11 mouse cellular contexts compared by ENCODE assay signal in genomic region chr6:30703977-30704602, GRCm38 (mm10). TPM values are rescaled to one million over a fixed set of nuclear protein-coding genes. Genes with fewer than 3 reads are reported as not detected.
A peak's percentile ranks its signal among the peaks of the same experiment; 100 is the strongest.
DNase-seq lines count a peak whose midpoint lies in the region; ATAC-seq and TF ChIP-seq lines count a peak whose summit lies in the region.
"Had no signal": no experiment of that assay in that cellular context is flagged by ENCODE, and none has a peak within 500 bp of the region (broad histone marks: within the 10 kb centered on the region; RNA-seq: fewer than 3 reads in every experiment).

No protein-coding gene starts in this region.

- no peak overlapping the region for H3K4me3 ChIP-seq in kidney, embryonic 15.5 days (replicated peaks)
- no peak overlapping the region for H3K4me3 ChIP-seq in limb, embryonic 12.5 days (replicated peaks)
- no peak overlapping the region for H3K4me3 ChIP-seq in layer of hippocampus, adult 2 months

- WGBS in kidney, embryonic 15.5 days: 70% methylated on average over 9 of the region's 9 CpGs
- 76% methylated on average over 9 of the region's 9 CpGs for WGBS in limb, embryonic 12.5 days

- TF ChIP-seq CTCF in layer of hippocampus, adult 2 months (conservative IDR thresholded peaks at IDR 0.05): no peak

- H3K9ac ChIP-seq in kidney, embryonic 15.5 days: no peak overlapping the region
- no peak overlapping the region for H3K9ac ChIP-seq in limb, embryonic 12.5 days (replicated peaks)

- H3K4me2 ChIP-seq in kidney, embryonic 15.5 days: no peak overlapping the region
- H3K4me2 ChIP-seq in limb, embryonic 12.5 days: no peak overlapping the region

- peaks cover 30% of the 10 kb centered on the region for H3K4me1 ChIP-seq in kidney, embryonic 15.5 days
- H3K4me1 ChIP-seq in limb, embryonic 12.5 days (replicated peaks): peaks cover 33% of the 10 kb centered on the region

- peak; percentile 85 for DNase-seq in heart, adult 11 months
- DNase-seq in heart, adult 8-10 months (ENCODE audit: low spot score): no peak
- no peak for DNase-seq in kidney, adult 9 months
- DNase-seq in adipocyte (ENCODE audit: low spot score): peak; percentile 38
- no peak for DNase-seq in layer of hippocampus, adult 2 months (ENCODE audit: low spot score in 2 of 2)
- no peak for DNase-seq in cerebellum, adult 8-10 months
- DNase-seq: cerebellum, adult 11 months; kidney, adult 2 months; thymus, postnatal 36 days had no signal

- peak; percentile 83 for ATAC-seq in kidney, embryonic 15.5 days (replicated peaks; ENCODE audit: low FRiP score)
- ATAC-seq in limb, embryonic 12.5 days (ENCODE audit: insufficient number of reproducible peaks, insufficient read depth, low FRiP score, low TSS enrichment, low read depth): peak; percentile 80

- H3K36me3 ChIP-seq in kidney, embryonic 15.5 days: no peaks in the 10 kb centered on the region
- H3K36me3 ChIP-seq in limb, embryonic 12.5 days: no peaks in the 10 kb centered on the region

- H3K27ac ChIP-seq in kidney, embryonic 15.5 days: peak overlapping the region; percentile 79
- H3K27ac ChIP-seq in limb, embryonic 12.5 days: peak overlapping the region; percentile 83
- no peak overlapping the region for H3K27ac ChIP-seq in layer of hippocampus, adult 2 months

- no peaks in the 10 kb centered on the region for H3K9me3 ChIP-seq in kidney, embryonic 15.5 days (replicated peaks)
- H3K9me3 ChIP-seq in limb, embryonic 12.5 days: no peaks in the 10 kb centered on the region

- no peaks in the 10 kb centered on the region for H3K27me3 ChIP-seq in kidney, embryonic 15.5 days
- H3K27me3 ChIP-seq in limb, embryonic 12.5 days: no peaks in the 10 kb centered on the region

RNA-seq across cellular contexts. Expression of gene Cep41, which starts 10.5 kb away (rescaled TPM):
- 1 to 10 TPM; 1.5 to 3.4 (median 2.1) TPM for total RNA-seq in heart, adult 8-10 months (2022)
- 23.5 and 24.9 TPM in 2 replicates for polyA plus RNA-seq in kidney, embryonic 15.5 days (2015; fragmentation: Nextera tagmentation; extraction: Ambion mirVana)
- polyA plus RNA-seq in limb, embryonic 12.5 days (2016; fragmentation: Nextera tagmentation; extraction: Ambion mirVana): 51.1 and 53.5 TPM in 2 replicates
- 1 to 10 TPM; 7.3 to 7.7 TPM for total RNA-seq in layer of hippocampus, adult 2 months (2021)

RNA-seq across cellular contexts. Expression of gene Mest, which starts 19.3 kb away (rescaled TPM):
- 1 to 10 TPM; 3.2 to 9.2 (median 7.6) TPM for total RNA-seq in heart, adult 8-10 months (2022)
- polyA plus RNA-seq in kidney, embryonic 15.5 days (2015; fragmentation: Nextera tagmentation; extraction: Ambion mirVana): 2,036 and 2,131 TPM in 2 replicates
- polyA plus RNA-seq in limb, embryonic 12.5 days (2016; fragmentation: Nextera tagmentation; extraction: Ambion mirVana): 1,412 and 1,630 TPM in 2 replicates
- total RNA-seq in layer of hippocampus, adult 2 months (2021): 10 to 100 TPM; 45.2 to 47.5 TPM

Comparison
In these comparisons a context has a peak if more than half of its experiments do, and no peak if none do; other contexts are left out.
1. DNase-seq: peak in heart, adult 11 months (single experiment) and adipocyte (single experiment); none in heart, adult 8-10 months (single experiment), kidney, adult 9 months (single experiment), layer of hippocampus, adult 2 months (0 of 2) and cerebellum, adult 8-10 months (single experiment).
2. RNA of gene Mest, which starts 19.3 kb away (total RNA-seq): 45.2 to 47.5 TPM in layer of hippocampus, adult 2 months; 3.2 to 9.2 TPM in heart, adult 8-10 months; every median in the first group is over 4 times any median in the second.